Mouse (Mus musculus) heart, embryonic 12.5 days (tissue): ENCODE measurements around the gene Prkch. TPM values are rescaled to one million over a fixed set of nuclear protein-coding genes. Genes with fewer than 3 reads are reported as not detected.

Experiments
- ATAC-seq: fragments of 200-750 bp; cut with Nextera tagmentation; 2 replicates; pipeline ENCODE4 v1.8.0; 2017; ENCODE audit warnings: moderate TSS enrichment, moderate library complexity; ENCODE audit not compliant: insufficient number of reproducible peaks, low FRiP score
- H3K27ac ChIP-seq: fragments of 300-500 bp; sonication (generic); 2 replicates; pipeline ENCODE4 v1.5.1; 2016; ENCODE audit warnings: mild to moderate bottlenecking, moderate library complexity; ENCODE audit not compliant: poor library complexity, severe bottlenecking
- H3K27me3 ChIP-seq: fragments of 300-500 bp; sonication (generic); replicated peaks from 2 replicates; pipeline ENCODE4 v1.6.1; 2016; ENCODE audit warnings: mild to moderate bottlenecking, moderate library complexity
- H3K36me3 ChIP-seq: fragments of 300-500 bp; sonication (generic); 2 replicates; pipeline ENCODE4 v1.6.1; 2016; ENCODE audit warnings: mild to moderate bottlenecking, moderate library complexity
- H3K4me1 ChIP-seq: fragments of 300-500 bp; sonication (generic); replicated peaks from 2 replicates; pipeline ENCODE4 v1.6.1; 2016; ENCODE audit warnings: mild to moderate bottlenecking
- H3K4me2 ChIP-seq: fragments of 300-500 bp; sonication (generic); 2 replicates; pipeline ENCODE4 v1.6.1; 2016; ENCODE audit warnings: mild to moderate bottlenecking, moderate library complexity
- H3K4me3 ChIP-seq: fragments of 300-500 bp; sonication (generic); 2 replicates; pipeline ENCODE4 v1.5.1; 2016; ENCODE audit warnings: mild to moderate bottlenecking
- H3K9ac ChIP-seq: fragments of 300-500 bp; sonication (generic); 2 replicates; pipeline ENCODE4 v1.6.1; 2016; ENCODE audit warnings: mild to moderate bottlenecking, moderate library complexity
- H3K9me3 ChIP-seq: fragments of 300-500 bp; sonication (generic); replicated peaks from 2 replicates; pipeline ENCODE4 v1.6.1; 2016; ENCODE audit warnings: mild to moderate bottlenecking, moderate library complexity
- WGBS: fragments of 180-500 bp; shearing (Covaris S2); methylation state at CpG from one replicate; pipeline ENCODE4 v1.1.7; 2016; 5-methylcytosine and 5-hydroxymethylcytosine counted together
- polyA plus RNA-seq: library from polyadenylated mRNA; unstranded; fragments of >200 nt; fragmentation: Nextera tagmentation; extraction: Ambion mirVana; gene quantifications from 2 replicates; pipeline ENCODE4 v1.2.1, GENCODE M21; 2016

Prkch gene
- polyA plus RNA-seq, 1 experiment from 2014 or later: 19.5 TPM

- Histone ChIP-seq H3K4me1 (peaks cover 14% of the 10 kb centered on the region), H3K36me3 (no peaks in the 10 kb centered on the region), H3K9me3 (no peaks in the 10 kb centered on the region), H3K27ac (no peak overlapping the region), H3K4me3 (no peak overlapping the region), H3K27me3 (no peaks in the 10 kb centered on the region), H3K4me2 (no peak overlapping the region), H3K9ac (no peak overlapping the region)
- 38% methylated on average over 6 of the region's 6 CpGs for WGBS
- no peak for ATAC-seq
Measured at GRCm38 (mm10) chr12:73598241-73598640, 13.6 kb downstream of the Prkch start.

- H3K4me3 ChIP-seq: no peak overlapping the region
- no peak overlapping the region for H3K27ac ChIP-seq
- H3K9me3 ChIP-seq: no peaks in the 10 kb centered on the region
Measured at GRCm38 (mm10) chr12:73600457-73600856, 15.9 kb downstream of the Prkch start.

GRCm38 (mm10) chr12:73602974-73603373 lies 18.4 kb downstream of the Prkch start:
- Histone ChIP-seq H3K9me3 (no peaks in the 10 kb centered on the region), H3K9ac (no peak overlapping the region), H3K27me3 (no peaks in the 10 kb centered on the region), H3K36me3 (no peaks in the 10 kb centered on the region), H3K4me3 (no peak overlapping the region), H3K27ac (no peak overlapping the region), H3K4me2 (no peak overlapping the region), H3K4me1 (peaks cover 15% of the 10 kb centered on the region)
- 74% methylated on average over 7 of the region's 7 CpGs for WGBS
- ATAC-seq: no peak

More at GRCm38 (mm10) chr12:73600457-73600856, 15.9 kb downstream of the Prkch start:
- no peaks in the 10 kb centered on the region for H3K27me3 ChIP-seq
- ATAC-seq: no peak
- no peaks in the 10 kb centered on the region for H3K36me3 ChIP-seq
- WGBS: 56% methylated on average over 4 of the region's 4 CpGs
- no peak overlapping the region for H3K4me2 ChIP-seq
- peaks cover 14% of the 10 kb centered on the region for H3K4me1 ChIP-seq
- H3K9ac ChIP-seq: no peak overlapping the region

GRCm38 (mm10) chr12:73603653-73604052 lies 19.1 kb downstream of the Prkch start:
- no peak overlapping the region for H3K4me3 ChIP-seq
- H3K9ac ChIP-seq: no peak overlapping the region
- no peaks in the 10 kb centered on the region for H3K36me3 ChIP-seq
- peaks cover 15% of the 10 kb centered on the region for H3K4me1 ChIP-seq
- ATAC-seq: no peak
- H3K4me2 ChIP-seq: no peak overlapping the region
- H3K27me3 ChIP-seq: no peaks in the 10 kb centered on the region
- 81% methylated on average over 6 of the region's 6 CpGs for WGBS
- H3K27ac ChIP-seq: no peak overlapping the region
- H3K9me3 ChIP-seq: no peaks in the 10 kb centered on the region

GRCm38 (mm10) chr12:73604762-73605161 lies 20.2 kb downstream of the Prkch start:
- Histone ChIP-seq H3K36me3 (no peaks in the 10 kb centered on the region), H3K9me3 (no peaks in the 10 kb centered on the region), H3K4me2 (no peak overlapping the region), H3K4me1 (peaks cover 15% of the 10 kb centered on the region), H3K9ac (no peak overlapping the region), H3K4me3 (no peak overlapping the region), H3K27ac (no peak overlapping the region), H3K27me3 (no peaks in the 10 kb centered on the region)
- ATAC-seq: no peak
- 52% methylated on average over 12 of the region's 12 CpGs for WGBS

- no peak for ATAC-seq
- peaks cover 15% of the 10 kb centered on the region for H3K4me1 ChIP-seq
- H3K4me3 ChIP-seq: no peak overlapping the region
- no peaks in the 10 kb centered on the region for H3K36me3 ChIP-seq
- no peak overlapping the region for H3K9ac ChIP-seq
- 57% methylated on average over 4 of the region's 4 CpGs for WGBS
- H3K27me3 ChIP-seq: no peaks in the 10 kb centered on the region
- H3K4me2 ChIP-seq: no peak overlapping the region
- no peaks in the 10 kb centered on the region for H3K9me3 ChIP-seq
- H3K27ac ChIP-seq: no peak overlapping the region
Measured at GRCm38 (mm10) chr12:73605174-73605573, 20.6 kb downstream of the Prkch start.

GRCm38 (mm10) chr12:73607381-73608064 lies 22.9 kb downstream of the Prkch start:
- H3K9ac ChIP-seq: no peak overlapping the region
- H3K27me3 ChIP-seq: no peaks in the 10 kb centered on the region
- H3K9me3 ChIP-seq: no peaks in the 10 kb centered on the region
- H3K4me2 ChIP-seq: no peak overlapping the region
- H3K36me3 ChIP-seq: no peaks in the 10 kb centered on the region
- ATAC-seq: no peak
- H3K4me1 ChIP-seq: peaks cover 16% of the 10 kb centered on the region
- WGBS: 52% methylated on average over 13 of the region's 13 CpGs
- H3K4me3 ChIP-seq: no peak overlapping the region
- no peak overlapping the region for H3K27ac ChIP-seq

- Histone ChIP-seq H3K27me3 (no peaks in the 10 kb centered on the region), H3K9me3 (no peaks in the 10 kb centered on the region), H3K36me3 (no peaks in the 10 kb centered on the region), H3K4me1 (peaks cover 18% of the 10 kb centered on the region), H3K4me2 (no peak overlapping the region), H3K27ac (no peak overlapping the region), H3K9ac (no peak overlapping the region), H3K4me3 (no peak overlapping the region)
- no peak for ATAC-seq
- 26% methylated on average over 4 of the region's 4 CpGs for WGBS
Measured at GRCm38 (mm10) chr12:73608065-73608397, 23.4 kb downstream of the Prkch start.

- ATAC-seq: no peak
Measured at GRCm38 (mm10) chr12:73609262-73609661, 24.7 kb downstream of the Prkch start.

GRCm38 (mm10) chr12:73609676-73610545 lies 25.3 kb downstream of the Prkch start:
- no peak overlapping the region for H3K9ac ChIP-seq
- peaks cover 18% of the 10 kb centered on the region for H3K4me1 ChIP-seq
- H3K4me2 ChIP-seq: no peak overlapping the region
- no peak overlapping the region for H3K27ac ChIP-seq
- no peaks in the 10 kb centered on the region for H3K36me3 ChIP-seq
- 77% methylated on average over 18 of the region's 18 CpGs for WGBS
- H3K27me3 ChIP-seq: no peaks in the 10 kb centered on the region
- H3K9me3 ChIP-seq: no peaks in the 10 kb centered on the region
- H3K4me3 ChIP-seq: no peak overlapping the region
- ATAC-seq: no peak

More at GRCm38 (mm10) chr12:73609262-73609661, 24.7 kb downstream of the Prkch start:
- no peaks in the 10 kb centered on the region for H3K27me3 ChIP-seq
- no peaks in the 10 kb centered on the region for H3K9me3 ChIP-seq
- H3K4me3 ChIP-seq: no peak overlapping the region
- no peak overlapping the region for H3K27ac ChIP-seq
- H3K4me1 ChIP-seq: peaks cover 18% of the 10 kb centered on the region
- 87% methylated on average over 3 of the region's 3 CpGs for WGBS
- H3K4me2 ChIP-seq: no peak overlapping the region
- no peak overlapping the region for H3K9ac ChIP-seq
- H3K36me3 ChIP-seq: no peaks in the 10 kb centered on the region

- no peak overlapping the region for H3K27ac ChIP-seq
- H3K4me1 ChIP-seq: peaks cover 18% of the 10 kb centered on the region
- no peak overlapping the region for H3K9ac ChIP-seq
- ATAC-seq: no peak
- no peak overlapping the region for H3K4me2 ChIP-seq
- H3K36me3 ChIP-seq: no peaks in the 10 kb centered on the region
- 66% methylated on average over 8 of the region's 8 CpGs for WGBS
- no peak overlapping the region for H3K4me3 ChIP-seq
- no peaks in the 10 kb centered on the region for H3K9me3 ChIP-seq
- H3K27me3 ChIP-seq: no peaks in the 10 kb centered on the region
Measured at GRCm38 (mm10) chr12:73610831-73611370, 26.3 kb downstream of the Prkch start.
